Mouse (Mus musculus): ENCODE measurements at regions not wholly inside any gene's neighbourhood (a gene's known extent, or its start where the extent isn't known, plus 50 kb on each side); places are given as distances from the start of the nearest gene placed in this dataset.
A peak's percentile ranks its signal among the peaks of the same experiment; 100 is the strongest.

GRCm38 (mm10) chr2:172613891-172614391 lies 64.5 kb downstream of the Tfap2c start:
- 2% methylated on average over 18 of the region's 18 CpGs for WGBS
- Histone ChIP-seq H3K36me3 (ENCODE audit: insufficient read depth, low read length) (no peaks in the 10 kb centered on the region), H3K9ac (replicated peaks; ENCODE audit: low read length) (no peak overlapping the region; the same call in 1 of the 2 replicates), H3K4me2 (ENCODE audit: low read depth, low read length) (peak overlapping the region; percentile 41), H3K9me3 (ENCODE audit: low read length) (no peaks in the 10 kb centered on the region), H3K27me3 (ENCODE audit: insufficient read depth, low read length) (peaks cover 10% of the 10 kb centered on the region; the same call in 1 of the 2 replicates), H3K27ac (no peak overlapping the region), H3K4me1 (ENCODE audit: insufficient read depth, low read length) (no peaks in the 10 kb centered on the region), H3K4me3 (ENCODE audit: low read length) (peak overlapping the region; percentile 18)
- ATAC-seq (no peak), DNase-seq (ENCODE audit: low spot score) (no peak)
- TF ChIP-seq CTCF (IDR thresholded peaks at IDR 0.05; ENCODE audit: low read depth) = no peak

- 40% methylated on average over 2 of the region's 2 CpGs for WGBS
- no peak overlapping the region for H3K27ac ChIP-seq
Observed at GRCm38 (mm10) chr2:172615148-172615547, 65.8 kb downstream of the Tfap2c start.

GRCm38 (mm10) chr2:172615582-172615981 lies 66.2 kb downstream of the Tfap2c start:
- H3K27me3 ChIP-seq (ENCODE audit: insufficient read depth, low read length) = peaks cover 10% of the 10 kb centered on the region; the same call in 1 of the 2 replicates
- H3K4me3 ChIP-seq (ENCODE audit: low read length) = no peak overlapping the region
- H3K36me3 ChIP-seq (ENCODE audit: insufficient read depth, low read length) = no peaks in the 10 kb centered on the region
- no peak overlapping the region for H3K27ac ChIP-seq
- ATAC-seq = no peak
- no peak for DNase-seq (ENCODE audit: low spot score)
- H3K4me1 ChIP-seq (ENCODE audit: insufficient read depth, low read length) = no peaks in the 10 kb centered on the region
- no peak overlapping the region for H3K4me2 ChIP-seq (ENCODE audit: low read depth, low read length)
- no peak for TF ChIP-seq CTCF (IDR thresholded peaks at IDR 0.05; ENCODE audit: low read depth)
- H3K9me3 ChIP-seq (ENCODE audit: low read length) = no peaks in the 10 kb centered on the region
- 31% methylated on average over 4 of the region's 4 CpGs for WGBS
- no peak overlapping the region for H3K9ac ChIP-seq (replicated peaks; ENCODE audit: low read length)

More at GRCm38 (mm10) chr2:172615148-172615547, 65.8 kb downstream of the Tfap2c start:
- DNase-seq (ENCODE audit: low spot score) = no peak
- Histone ChIP-seq H3K9ac (replicated peaks; ENCODE audit: low read length) (no peak overlapping the region), H3K4me3 (ENCODE audit: low read length) (no peak overlapping the region), H3K4me2 (ENCODE audit: low read depth, low read length) (no peak overlapping the region), H3K36me3 (ENCODE audit: insufficient read depth, low read length) (no peaks in the 10 kb centered on the region), H3K27me3 (ENCODE audit: insufficient read depth, low read length) (peaks cover 10% of the 10 kb centered on the region; the same call in 1 of the 2 replicates), H3K4me1 (ENCODE audit: insufficient read depth, low read length) (no peaks in the 10 kb centered on the region), H3K9me3 (ENCODE audit: low read length) (no peaks in the 10 kb centered on the region)
- ATAC-seq = no peak
- TF ChIP-seq CTCF (IDR thresholded peaks at IDR 0.05; ENCODE audit: low read depth) = no peak

- Histone ChIP-seq H3K36me3 (ENCODE audit: insufficient read depth, low read length) (no peaks in the 10 kb centered on the region), H3K27me3 (ENCODE audit: insufficient read depth, low read length) (peaks cover 6% of the 10 kb centered on the region; the same call in 1 of the 2 replicates), H3K27ac (no peak overlapping the region), H3K9ac (replicated peaks; ENCODE audit: low read length) (no peak overlapping the region), H3K4me2 (ENCODE audit: low read depth, low read length) (no peak overlapping the region), H3K4me3 (ENCODE audit: low read length) (no peak overlapping the region), H3K9me3 (ENCODE audit: low read length) (no peaks in the 10 kb centered on the region), H3K4me1 (ENCODE audit: insufficient read depth, low read length) (no peaks in the 10 kb centered on the region)
- DNase-seq (ENCODE audit: low spot score) = no peak
- ATAC-seq = 0 out of 2 replicates have a peak, but pooled peaks have one; percentile 24
- no peak for TF ChIP-seq CTCF (IDR thresholded peaks at IDR 0.05; ENCODE audit: low read depth)
- 82% methylated on average over 7 of the region's 7 CpGs for WGBS
Observed at GRCm38 (mm10) chr2:172619168-172619567, 69.8 kb downstream of the Tfap2c start.

- Histone ChIP-seq H3K4me2 (ENCODE audit: low read depth, low read length) (no peak overlapping the region), H3K4me3 (ENCODE audit: low read length) (no peak overlapping the region), H3K4me1 (ENCODE audit: insufficient read depth, low read length) (no peaks in the 10 kb centered on the region), H3K27ac (no peak overlapping the region), H3K9me3 (ENCODE audit: low read length) (no peaks in the 10 kb centered on the region), H3K9ac (replicated peaks; ENCODE audit: low read length) (no peak overlapping the region), H3K27me3 (ENCODE audit: insufficient read depth, low read length) (peaks cover under 1% of the 10 kb centered on the region; the same call in 1 of the 2 replicates), H3K36me3 (ENCODE audit: insufficient read depth, low read length) (no peaks in the 10 kb centered on the region)
- TF ChIP-seq CTCF (IDR thresholded peaks at IDR 0.05; ENCODE audit: low read depth) = no peak
- no peak for DNase-seq (ENCODE audit: low spot score)
- no peak for ATAC-seq
- WGBS = 69% methylated on average over 5 of the region's 5 CpGs
Observed at GRCm38 (mm10) chr2:172620001-172620400, 70.6 kb downstream of the Tfap2c start.

GRCm38 (mm10) chr2:172623707-172624106 lies 74.3 kb downstream of the Tfap2c start:
- H3K4me1 ChIP-seq (ENCODE audit: insufficient read depth, low read length) = no peaks in the 10 kb centered on the region
- no peak for DNase-seq (ENCODE audit: low spot score)
- WGBS = 22% methylated on average over 14 of the region's 14 CpGs
- TF ChIP-seq CTCF (IDR thresholded peaks at IDR 0.05; ENCODE audit: low read depth) = no peak
- no peaks in the 10 kb centered on the region for H3K27me3 ChIP-seq (ENCODE audit: insufficient read depth, low read length)
- no peak overlapping the region for H3K27ac ChIP-seq
- H3K9ac ChIP-seq (replicated peaks; ENCODE audit: low read length) = no peak overlapping the region
- H3K9me3 ChIP-seq (ENCODE audit: low read length) = no peaks in the 10 kb centered on the region
- H3K36me3 ChIP-seq (ENCODE audit: insufficient read depth, low read length) = no peaks in the 10 kb centered on the region
- H3K4me3 ChIP-seq (ENCODE audit: low read length) = no peak overlapping the region
- no peak for ATAC-seq
- peak overlapping the region; percentile 21; the same call in 1 of the 2 replicates for H3K4me2 ChIP-seq (ENCODE audit: low read depth, low read length)

All from hindbrain, postnatal 0 days (tissue).